Mouse (Mus musculus) ES-E14 (cell line): Measurements from ENCODE around the gene Slc25a4. TPM values are rescaled to one million over a fixed set of nuclear protein-coding genes. Genes with fewer than 3 reads are reported as not detected.
A peak's percentile ranks its signal among the peaks of the same experiment; 100 is the strongest.

ENCODE experiments used
- DNase-seq: peaks from one replicate; pipeline ENCODE4 v3.0.0-alpha.2; 2013; ENCODE audit warnings: low read depth, low spot score
- H3K27ac ChIP-seq: 2 replicates; pipeline ENCODE4 v1.5.1; 2012; ENCODE audit warnings: low read depth, mild to moderate bottlenecking, low read length, moderate library complexity, mixed read lengths; ENCODE audit not compliant: poor library complexity, insufficient read depth, severe bottlenecking
- H3K36me3 ChIP-seq: 2 replicates; pipeline ENCODE4 v1.6.1; 2012; ENCODE audit warnings: mild to moderate bottlenecking, low read length, moderate library complexity, mixed read lengths; ENCODE audit not compliant: control insufficient read depth, poor library complexity, insufficient read depth, severe bottlenecking
- H3K4me1 ChIP-seq, 2 experiments: fragments of 150-350 bp in 1 of 2; sonication (generic) in 1 of 2; 2 replicates each; pipeline ENCODE4 v1.6.1; 2012; ENCODE audit warnings: low read length in 2 of 2, mild to moderate bottlenecking in 1 of 2, mixed read lengths in 1 of 2; ENCODE audit not compliant: control insufficient read depth in 2 of 2, insufficient read depth in 2 of 2, poor library complexity in 1 of 2
- H3K4me3 ChIP-seq, 2 experiments: fragments of 150-350 bp in 1 of 2; sonication (generic) in 1 of 2; 2 replicates each; pipeline ENCODE4 v1.5.1; 2012; ENCODE audit warnings: low read length in 2 of 2, low read depth in 1 of 2, mild to moderate bottlenecking in 1 of 2, mixed read lengths in 1 of 2; ENCODE audit not compliant: insufficient read depth in 1 of 2, poor library complexity in 1 of 2, severe bottlenecking in 1 of 2
- H3K9ac ChIP-seq: 2 replicates; pipeline ENCODE4 v1.6.1; 2012; ENCODE audit warnings: low read depth, mild to moderate bottlenecking, low read length, mixed read lengths; ENCODE audit not compliant: poor library complexity, insufficient read depth, severe bottlenecking
- H3K9me3 ChIP-seq: fragments of 150-350 bp; sonication (generic); 2 replicates; pipeline ENCODE4 v1.6.1; 2012; ENCODE audit warnings: low read depth, mild to moderate bottlenecking, low read length; ENCODE audit not compliant: control insufficient read depth, insufficient read depth
- CHD2 ChIP-seq: IDR thresholded peaks from 2 replicates; pipeline ENCODE4 v1.6.1; 2014; ENCODE audit warnings: mild to moderate bottlenecking, low read depth, low read length, inconsistent platforms
- HCFC1 ChIP-seq: IDR thresholded peaks from 2 replicates; pipeline ENCODE4 v1.6.1; 2012; ENCODE audit warnings: low read length, inconsistent platforms, borderline replicate concordance; ENCODE audit not compliant: insufficient read depth
- MAFK ChIP-seq: IDR thresholded peaks from 2 replicates; pipeline ENCODE4 v1.6.1; 2014; ENCODE audit warnings: mild to moderate bottlenecking, low read depth, low read length, inconsistent platforms; ENCODE audit not compliant: insufficient read depth
- ZC3H11A ChIP-seq: IDR thresholded peaks from 2 replicates; pipeline ENCODE4 v1.6.1; 2012; ENCODE audit warnings: low read depth, mild to moderate bottlenecking, inconsistent platforms, low read length, borderline replicate concordance
- ZNF384 ChIP-seq: IDR thresholded peaks from 2 replicates; pipeline ENCODE4 v1.6.1; 2012; ENCODE audit warnings: low read depth, low read length, inconsistent platforms
- in situ Hi-C, 2 experiments: fragments of 600-800 bp; cut with MboI; formaldehyde crosslinking; loops; one replicate each; pipeline ENCODE4 v1.15.1; 2025; ENCODE audit warnings: low sequenced_read_pairs in 2 of 2, inconsistent platforms in 1 of 2; ENCODE audit not compliant: unreplicated experiment in 2 of 2
- total RNA-seq: library from RNA; depleted of rRNA; stranded (reverse); fragments of 300-350 nt; gene quantifications from 2 replicates; pipeline ENCODE4 v1.2.3, GENCODE M21; 2012

Gene Slc25a4
- total RNA-seq, 1 experiment: 284 TPM

- Histone ChIP-seq H3K9ac (peak overlapping the region; percentile 28; the same call in 1 of the 2 replicates), H3K4me3 (peak overlapping the region in 1 of 2 experiments; percentile 30; a peak in 1 of 4 replicates), H3K9me3 (no peaks in the 10 kb centered on the region), H3K27ac (no peak overlapping the region), H3K4me1 (peaks cover 0 to 15% of the 10 kb centered on the region in 2 experiments; a peak in 3 of 4 replicates), H3K36me3 (peaks cover 26% of the 10 kb centered on the region)
- in situ Hi-C loops: no loop called here
- no peak for DNase-seq
- TF ChIP-seq MAFK: no peak
These were observed 2.0 kb downstream of the Slc25a4 start for GRCm38 (mm10) chr8:46209057-46209456.

- in situ Hi-C loops: no loop called here
- H3K4me1 ChIP-seq: peaks cover 0 to 12% of the 10 kb centered on the region in 2 experiments; a peak in 3 of 4 replicates
- DNase-seq: no peak
- no peaks in the 10 kb centered on the region for H3K9me3 ChIP-seq
- H3K9ac ChIP-seq: no peak overlapping the region
- no peak overlapping the region for H3K27ac ChIP-seq
- peak overlapping the region in 1 of 2 experiments; percentile 17; a peak in 1 of 4 replicates for H3K4me3 ChIP-seq
- no peak for TF ChIP-seq CHD2
- TF ChIP-seq HCFC1: no peak
- no peak for TF ChIP-seq ZC3H11A
- TF ChIP-seq MAFK: no peak
- TF ChIP-seq ZNF384: no peak
- peaks cover 26% of the 10 kb centered on the region for H3K36me3 ChIP-seq
These were observed 2.7 kb downstream of the Slc25a4 start for GRCm38 (mm10) chr8:46208354-46208753.

- DNase-seq: no peak
- no peak for TF ChIP-seq ZNF384
- no peak for TF ChIP-seq MAFK
- no peak for TF ChIP-seq HCFC1
- no peak for TF ChIP-seq CHD2
- TF ChIP-seq ZC3H11A: no peak
- peaks cover 0 to 9% of the 10 kb centered on the region in 2 experiments; a peak in 1 of 4 replicates for H3K4me1 ChIP-seq
- H3K4me3 ChIP-seq: no peak overlapping the region
- H3K9me3 ChIP-seq: no peaks in the 10 kb centered on the region
- no peak overlapping the region for H3K9ac ChIP-seq
- in situ Hi-C loops: no loop called here
- H3K27ac ChIP-seq: no peak overlapping the region
- H3K36me3 ChIP-seq: peaks cover 26% of the 10 kb centered on the region
These were observed 5.0 kb downstream of the Slc25a4 start for GRCm38 (mm10) chr8:46206107-46206506.

GRCm38 (mm10) chr8:46204974-46205640 is 6.0 kb downstream of the Slc25a4 start:
- H3K4me1 ChIP-seq: peaks cover 0 to 9% of the 10 kb centered on the region in 2 experiments; a peak in 1 of 4 replicates
- in situ Hi-C loops: no loop called here
- DNase-seq: no peak
- peaks cover 26% of the 10 kb centered on the region for H3K36me3 ChIP-seq
- H3K27ac ChIP-seq: peak overlapping the region; percentile 54; the same call in 1 of the 2 replicates
- H3K9ac ChIP-seq: no peak overlapping the region
- H3K9me3 ChIP-seq: no peaks in the 10 kb centered on the region
- TF ChIP-seq HCFC1: no peak
- TF ChIP-seq CHD2: no peak
- TF ChIP-seq MAFK: no peak
- no peak for TF ChIP-seq ZNF384
- TF ChIP-seq ZC3H11A: no peak
- H3K4me3 ChIP-seq: no peak overlapping the region
